Mouse (Mus musculus): ENCODE data around the gene Cep295nl. TPM values are rescaled to one million over a fixed set of nuclear protein-coding genes. Genes with fewer than 3 reads are reported as not detected.

Cep295nl gene
- total RNA-seq, 2 experiments from 2014 or later = 0.66 to 1.2 TPM

- intact Hi-C loops (cut with DNase I) = no loop called here
- no peak for DNase-seq (ENCODE audit: low spot score in 2 of 2)
Measured at GRCm38 (mm10) chr11:118289037-118289511, 53.2 kb downstream of the Cep295nl start.

DNA sequence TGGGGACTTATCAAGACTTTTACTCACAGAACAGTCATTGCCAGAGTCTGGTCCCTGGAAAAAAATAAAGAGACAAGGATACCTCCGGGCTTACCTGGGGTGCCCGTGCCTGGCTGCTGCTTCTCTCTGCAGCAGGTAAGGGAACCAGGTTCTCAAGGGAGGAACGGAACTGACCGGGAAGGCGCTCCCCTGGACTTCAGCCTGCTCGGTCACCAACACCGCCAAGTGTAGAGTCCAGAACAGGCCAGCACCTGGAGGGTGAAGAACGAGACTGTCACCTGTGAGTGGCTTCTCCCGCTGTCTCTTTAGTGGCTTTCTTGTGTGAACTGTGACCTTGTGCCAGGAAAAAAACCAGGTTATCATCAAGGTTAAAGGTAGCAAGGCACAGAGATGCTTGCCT, 54.7 kb downstream of the Cep295nl start:
- no peak for DNase-seq (ENCODE audit: low spot score in 2 of 2)
- intact Hi-C loops (cut with DNase I) = no loop called here

DNA sequence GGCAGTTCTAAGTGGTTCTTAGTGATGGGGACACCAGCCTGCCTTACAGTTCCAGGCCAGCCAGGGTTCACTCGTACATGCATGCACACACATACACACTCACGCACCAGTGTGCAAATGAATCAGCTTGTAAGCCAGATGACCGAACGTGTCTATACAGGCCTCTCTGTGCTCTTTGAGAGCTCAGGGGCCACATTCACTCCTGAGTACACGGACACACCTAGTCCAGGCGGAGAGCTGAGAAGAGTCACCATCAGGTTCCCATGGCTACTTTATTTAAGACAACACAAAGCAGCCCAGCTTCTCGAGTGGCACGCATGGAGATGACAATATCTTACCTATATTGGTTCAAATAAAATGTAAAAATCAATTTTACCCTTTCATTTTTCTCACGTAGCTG, 55.9 kb downstream of the Cep295nl start:
- DNase-seq (ENCODE audit: low spot score in 2 of 2) = no peak
- intact Hi-C loops (cut with DNase I) = no loop called here

GRCm38 (mm10) chr11:118285791-118286190, 56.5 kb downstream of the Cep295nl start:
- intact Hi-C loops (cut with DNase I) = no loop called here

More at GRCm38 (mm10) chr11:118285791-118286190, 56.5 kb downstream of the Cep295nl start:
- DNase-seq (ENCODE audit: low spot score in 2 of 2) = no peak

Other genes with a start within 250 kb of the Cep295nl start
- gene Dnah17, start 211.9 kb downstream of the Cep295nl start, total RNA-seq (2021) = under 1 TPM; 0.05 to 0.14 TPM
- 10 to 100 TPM; 64.9 to 70.1 TPM for gene Cyth1, start 93.9 kb downstream of the Cep295nl start, total RNA-seq (2021)
- gene Usp36, start 52.3 kb downstream of the Cep295nl start, total RNA-seq (2021) = 10 to 100 TPM; 23.5 to 29.6 TPM
- 100 to 1,000 TPM; 254 to 273 TPM for gene Timp2, start 13.2 kb upstream of the Cep295nl start, total RNA-seq (2021)
- 10 to 100 TPM; 14.2 to 15.2 TPM for gene Lgals3bp, start 59.6 kb upstream of the Cep295nl start, total RNA-seq (2021)
- gene Cant1, start 76.6 kb upstream of the Cep295nl start, total RNA-seq (2021) = 10 to 100 TPM; 37.4 to 40.7 TPM
- gene C1qtnf1, start 85.7 kb upstream of the Cep295nl start, total RNA-seq (2021) = 1 to 10 TPM; 3.6 to 4.2 TPM
- gene Engase, start 134.3 kb upstream of the Cep295nl start, total RNA-seq (2021) = 10 to 100 TPM; 10.3 to 10.6 TPM